Mouse (Mus musculus) limb, embryonic 15.5 days (tissue): ENCODE measurements around the gene Fosl1. TPM values are rescaled to one million over a fixed set of nuclear protein-coding genes. Genes with fewer than 3 reads are reported as not detected.
A peak's percentile ranks its signal among the peaks of the same experiment; 100 is the strongest.

Experiments used
- ATAC-seq: fragments of 200-750 bp; cut with Nextera tagmentation; 2 replicates; pipeline ENCODE4 v1.8.0; 2017; ENCODE audit warnings: low read depth, moderate TSS enrichment; ENCODE audit not compliant: insufficient number of reproducible peaks, low FRiP score, low TSS enrichment
- H3K27ac ChIP-seq: fragments of 300-500 bp; sonication (generic); 2 replicates; pipeline ENCODE4 v1.5.1; 2015; ENCODE audit warnings: moderate library complexity, mild to moderate bottlenecking, inconsistent platforms
- H3K27me3 ChIP-seq: fragments of 300-500 bp; sonication (generic); 2 replicates; pipeline ENCODE4 v1.6.1; 2015; ENCODE audit warnings: inconsistent platforms
- H3K36me3 ChIP-seq: fragments of 300-500 bp; sonication (generic); 2 replicates; pipeline ENCODE4 v1.6.1; 2015; ENCODE audit warnings: inconsistent platforms
- H3K4me1 ChIP-seq: fragments of 300-500 bp; sonication (generic); 2 replicates; pipeline ENCODE4 v1.6.1; 2015; ENCODE audit warnings: inconsistent platforms
- H3K4me2 ChIP-seq: fragments of 300-500 bp; sonication (generic); 2 replicates; pipeline ENCODE4 v1.6.1; 2015; ENCODE audit warnings: mild to moderate bottlenecking, inconsistent platforms
- H3K4me3 ChIP-seq: fragments of 300-500 bp; sonication (generic); 2 replicates; pipeline ENCODE4 v1.5.1; 2015; ENCODE audit warnings: mild to moderate bottlenecking, inconsistent platforms
- H3K9ac ChIP-seq: fragments of 300-500 bp; sonication (generic); 2 replicates; pipeline ENCODE4 v1.6.1; 2015; ENCODE audit warnings: inconsistent platforms
- H3K9me3 ChIP-seq: fragments of 300-500 bp; sonication (generic); 2 replicates; pipeline ENCODE4 v1.6.1; 2016; ENCODE audit warnings: inconsistent platforms
- WGBS: fragments of 180-500 bp; shearing (Covaris S2); methylation state at CpG from one replicate; pipeline ENCODE4 v1.1.7; 2015; 5-methylcytosine and 5-hydroxymethylcytosine counted together
- polyA plus RNA-seq: library from polyadenylated mRNA; unstranded; fragments of >200 nt; fragmentation: Nextera tagmentation; extraction: Ambion mirVana; gene quantifications from 2 replicates; pipeline ENCODE4 v1.2.1, GENCODE M21; 2015

The Fosl1 gene
- polyA plus RNA-seq, 1 experiment from 2014 or later = not detected

DNA sequence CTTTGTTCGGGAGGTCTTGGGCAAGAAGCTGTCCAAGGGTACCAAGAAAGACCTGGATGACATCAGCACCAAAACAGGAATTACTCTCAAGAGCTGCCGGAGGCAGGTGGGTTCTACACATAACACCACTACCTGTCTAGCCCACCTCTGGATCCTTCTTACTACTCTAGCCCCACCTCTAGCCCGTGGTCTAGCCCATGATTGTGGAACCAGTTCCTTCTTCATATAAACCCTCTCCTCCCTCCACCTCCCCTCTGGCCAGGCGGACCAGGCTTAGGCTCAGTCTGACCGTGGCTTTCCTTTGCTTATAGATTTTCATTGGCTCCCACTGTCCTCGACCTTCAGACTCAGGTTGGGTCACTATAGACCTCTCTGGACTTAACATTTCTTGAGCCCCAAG, 14.1 kb downstream of the Fosl1 start:
- H3K27me3 ChIP-seq = no peaks in the 10 kb centered on the region
- H3K9me3 ChIP-seq = no peaks in the 10 kb centered on the region
- peak overlapping the region; percentile 79 for H3K4me3 ChIP-seq
- peak overlapping the region; percentile 91 for H3K4me2 ChIP-seq
- ATAC-seq = no peak
- WGBS = 84% methylated on average over 6 of the region's 6 CpGs
- peaks cover 31% of the 10 kb centered on the region for H3K4me1 ChIP-seq
- H3K36me3 ChIP-seq = peaks cover 47% of the 10 kb centered on the region
- no peak overlapping the region for H3K27ac ChIP-seq
- H3K9ac ChIP-seq = peak overlapping the region; percentile 72

DNA sequence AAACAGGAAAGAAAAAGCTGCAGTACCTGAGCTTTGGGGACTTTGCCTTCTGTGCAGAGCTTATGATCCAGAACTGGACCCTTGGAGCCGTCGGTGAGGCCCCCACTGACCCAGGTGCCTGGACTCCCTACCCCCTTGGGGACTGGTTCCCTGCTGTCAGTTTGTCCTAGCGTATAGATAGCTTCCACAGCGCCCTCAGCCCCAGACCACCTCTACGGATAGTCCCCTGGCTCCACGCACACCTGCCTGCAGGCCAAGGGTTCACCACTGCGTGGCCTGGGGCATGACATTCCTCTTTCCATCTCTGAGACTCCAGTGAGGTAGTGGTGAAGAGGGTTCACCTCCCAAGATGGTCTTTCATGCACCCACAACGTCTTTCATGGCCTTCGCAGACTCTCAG, 15.9 kb downstream of the Fosl1 start:
- no peaks in the 10 kb centered on the region for H3K27me3 ChIP-seq
- H3K9ac ChIP-seq = no peak overlapping the region
- H3K4me3 ChIP-seq = no peak overlapping the region
- H3K4me2 ChIP-seq = no peak overlapping the region
- peaks cover 24% of the 10 kb centered on the region for H3K4me1 ChIP-seq
- H3K27ac ChIP-seq = no peak overlapping the region
- H3K36me3 ChIP-seq = peaks cover 60% of the 10 kb centered on the region
- no peaks in the 10 kb centered on the region for H3K9me3 ChIP-seq
- no peak for ATAC-seq
- 92% methylated on average over 9 of the region's 9 CpGs for WGBS

DNA sequence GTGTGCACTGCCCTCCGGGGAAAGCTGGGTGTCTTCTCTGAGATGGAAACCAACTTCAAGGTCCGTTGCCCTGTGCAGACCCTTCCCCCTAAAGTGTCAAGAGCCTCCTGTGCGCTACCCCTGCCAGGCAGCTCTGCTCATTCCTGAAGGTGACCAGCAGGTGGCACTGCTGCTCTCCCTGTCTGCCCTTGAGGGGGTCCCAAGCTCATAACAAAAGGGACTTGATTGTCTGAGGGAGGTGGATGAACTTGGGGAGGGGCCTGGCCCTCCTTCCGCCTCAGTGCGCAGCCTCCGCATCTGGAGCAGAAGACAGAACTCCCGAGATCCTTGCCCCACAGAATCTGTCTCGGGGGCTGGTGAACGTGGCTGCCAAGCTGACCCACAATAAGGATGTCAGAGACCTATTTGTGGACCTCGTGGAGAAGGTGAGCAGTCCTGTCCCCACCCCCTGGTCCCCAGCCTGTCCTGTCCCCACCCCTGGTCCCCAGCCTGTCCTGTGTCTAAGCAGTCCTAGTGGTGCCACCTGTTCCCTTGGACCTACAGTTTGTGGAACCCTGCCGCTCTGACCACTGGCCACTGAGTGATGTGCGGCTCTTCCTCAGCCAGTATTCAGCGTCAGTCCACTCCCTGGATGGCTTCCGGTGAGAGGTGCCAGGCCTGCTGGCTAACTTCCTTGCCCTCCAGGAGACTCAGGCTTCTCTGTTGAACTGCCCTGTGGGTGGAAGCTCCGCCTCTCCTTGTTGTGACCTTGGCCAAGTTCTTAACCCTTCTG, 16.6 kb downstream of the Fosl1 start:
- no peaks in the 10 kb centered on the region for H3K27me3 ChIP-seq
- H3K4me3 ChIP-seq = peak overlapping the region; percentile 19
- 0 out of 2 replicates have a peak overlapping the region, but pooled peaks have one; percentile 47 for H3K27ac ChIP-seq
- no peak; the same call in 1 of the 2 replicates for ATAC-seq
- WGBS = 41% methylated on average over 15 of the region's 15 CpGs
- H3K9ac ChIP-seq = no peak overlapping the region
- H3K4me2 ChIP-seq = peak overlapping the region; percentile 28
- peaks cover 27% of the 10 kb centered on the region for H3K4me1 ChIP-seq
- H3K9me3 ChIP-seq = no peaks in the 10 kb centered on the region
- H3K36me3 ChIP-seq = peaks cover 60% of the 10 kb centered on the region

DNA sequence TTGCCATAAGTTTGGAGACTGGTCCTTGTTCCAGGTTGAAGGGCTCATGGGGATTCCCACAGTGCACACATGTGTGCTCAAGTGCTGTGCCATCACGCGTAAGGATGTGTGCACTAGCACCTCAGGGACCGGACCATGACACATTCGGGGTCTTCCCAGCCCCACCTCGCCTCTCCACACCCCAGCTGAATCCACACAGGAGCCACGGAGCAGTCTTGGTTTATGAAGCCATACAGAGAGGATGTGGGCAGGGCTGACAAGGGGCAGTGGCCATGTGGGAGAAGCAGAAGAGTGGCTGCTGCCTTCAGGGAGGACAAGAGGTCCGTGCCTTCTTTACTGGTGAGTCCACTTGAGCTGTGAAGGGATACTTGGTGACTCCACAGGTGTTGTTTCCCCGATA, 17.7 kb downstream of the Fosl1 start:
- Histone ChIP-seq H3K4me1 (peaks cover 25% of the 10 kb centered on the region), H3K9ac (no peak overlapping the region), H3K9me3 (no peaks in the 10 kb centered on the region), H3K27me3 (no peaks in the 10 kb centered on the region), H3K4me3 (no peak overlapping the region), H3K27ac (no peak overlapping the region), H3K4me2 (no peak overlapping the region), H3K36me3 (peaks cover 60% of the 10 kb centered on the region)
- no peak for ATAC-seq
- WGBS = 95% methylated on average over 8 of the region's 8 CpGs

DNA sequence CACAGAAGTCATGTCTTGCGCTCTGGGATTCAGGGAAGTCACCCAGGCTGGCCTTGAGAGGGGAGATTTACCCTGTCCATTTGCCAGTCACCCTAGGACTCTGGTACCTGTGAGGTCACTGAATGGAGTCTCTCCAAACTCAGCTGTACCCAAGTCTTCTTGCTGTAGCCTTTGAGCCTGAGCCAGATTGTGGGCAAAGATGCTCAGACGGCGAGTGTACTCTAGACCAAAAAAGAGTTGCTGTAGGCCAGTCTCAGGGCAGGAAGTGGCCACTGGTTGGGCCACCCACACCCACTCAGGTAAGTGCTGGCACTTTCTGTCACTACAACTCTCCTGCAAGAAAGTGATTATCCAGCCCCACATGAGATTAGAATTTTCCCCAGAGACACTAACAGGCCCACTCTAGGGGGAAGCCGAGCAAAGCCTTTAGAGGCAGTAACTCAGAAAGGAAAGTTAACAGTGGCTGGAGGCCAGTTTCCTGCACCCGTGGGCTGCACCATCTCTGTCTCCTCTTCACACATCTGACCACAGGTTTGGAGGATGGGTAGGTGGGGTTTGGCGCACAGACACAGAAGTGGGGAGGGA, 19.7 kb downstream of the Fosl1 start:
- H3K27me3 ChIP-seq = no peaks in the 10 kb centered on the region
- H3K36me3 ChIP-seq = peaks cover 54% of the 10 kb centered on the region
- no peak overlapping the region for H3K4me3 ChIP-seq
- H3K4me2 ChIP-seq = no peak overlapping the region
- no peak for ATAC-seq
- no peaks in the 10 kb centered on the region for H3K9me3 ChIP-seq
- no peak overlapping the region for H3K27ac ChIP-seq
- WGBS = 86% methylated on average over 6 of the region's 6 CpGs
- H3K4me1 ChIP-seq = peaks cover 15% of the 10 kb centered on the region
- H3K9ac ChIP-seq = no peak overlapping the region

DNA sequence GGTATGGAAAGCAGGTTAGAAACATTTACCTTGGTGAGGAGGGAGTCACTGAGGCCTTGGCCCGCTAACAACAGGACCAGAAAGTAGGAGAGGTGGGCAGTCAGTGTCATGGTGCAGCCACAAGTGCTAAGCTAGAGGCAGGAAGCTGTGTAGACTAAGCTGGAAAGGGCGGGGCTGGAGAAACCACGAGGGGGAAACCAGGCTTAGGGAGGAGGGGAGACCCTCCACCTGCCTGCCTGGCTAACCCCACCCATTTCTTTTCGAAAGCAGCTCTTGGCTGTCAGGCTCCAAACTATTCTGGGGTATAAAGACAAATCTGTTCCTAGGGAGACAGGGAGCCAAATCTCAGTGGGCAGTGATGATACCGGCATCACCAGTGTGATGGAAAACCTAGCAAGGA, 21.0 kb downstream of the Fosl1 start, which contains the start of gene Ctsw:
Gene Ctsw (minus strand): TSS at position 134 of the 400 bp plus-strand sequence.
- Histone ChIP-seq H3K27me3 (no peaks in the 10 kb centered on the region), H3K27ac (0 out of 2 replicates have a peak within 1 kb of the TSS, but pooled peaks have one; percentile 18), H3K9me3 (no peaks in the 10 kb centered on the region), H3K4me3 (no peak within 1 kb of the TSS), H3K9ac (no peak within 1 kb of the TSS), H3K4me2 (no peak within 1 kb of the TSS), H3K36me3 (peaks cover 42% of the 10 kb centered on the region), H3K4me1 (peaks cover 15% of the 10 kb centered on the region)
- 53% methylated on average over 5 of the region's 5 CpGs for WGBS
- no peak for ATAC-seq

DNA sequence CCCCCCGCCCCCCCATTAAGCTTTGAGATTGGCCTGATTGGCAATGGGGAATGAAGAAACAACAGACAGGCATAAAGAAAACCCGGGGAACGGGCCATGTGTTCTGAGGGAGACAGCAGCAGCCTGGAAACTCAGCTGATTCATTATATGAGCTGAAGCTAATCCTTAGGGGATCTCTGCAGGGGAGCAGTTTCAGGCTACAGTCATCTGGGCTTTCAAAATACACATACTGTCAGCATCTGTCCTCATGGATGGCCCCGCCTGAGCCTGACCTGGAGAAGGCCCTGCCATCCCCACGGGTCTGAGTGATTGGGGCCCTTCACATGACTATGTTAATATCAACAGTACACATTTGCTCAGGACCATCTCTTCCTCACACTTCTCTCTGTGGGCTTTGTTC, 24.5 kb downstream of the Fosl1 start:
- H3K4me2 ChIP-seq = no peak overlapping the region
- H3K27ac ChIP-seq = no peak overlapping the region
- no peaks in the 10 kb centered on the region for H3K27me3 ChIP-seq
- H3K9ac ChIP-seq = no peak overlapping the region
- peaks cover 9% of the 10 kb centered on the region for H3K36me3 ChIP-seq
- 46% methylated on average over 5 of the region's 5 CpGs for WGBS
- peaks cover 23% of the 10 kb centered on the region for H3K4me1 ChIP-seq
- no peak for ATAC-seq
- no peaks in the 10 kb centered on the region for H3K9me3 ChIP-seq
- H3K4me3 ChIP-seq = no peak overlapping the region

DNA sequence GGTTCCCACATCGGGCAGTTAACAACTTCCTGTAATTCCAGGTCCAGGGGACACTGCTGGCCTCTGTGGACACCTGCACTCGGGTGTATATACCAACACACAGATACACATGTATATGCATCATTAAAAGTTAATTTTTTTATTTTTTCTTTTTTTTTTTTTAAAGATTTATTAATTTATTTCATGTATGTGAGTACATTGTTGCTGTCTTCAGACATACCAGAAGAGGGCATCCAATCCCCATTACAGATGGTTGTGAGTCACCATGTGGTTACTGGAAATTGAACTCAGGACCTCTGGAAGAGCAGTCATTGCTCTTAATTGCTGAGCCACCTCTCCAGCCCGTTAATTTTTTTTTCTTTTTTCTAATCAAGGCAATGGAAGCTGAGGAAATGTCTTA, 25.5 kb downstream of the Fosl1 start:
- peaks cover 6% of the 10 kb centered on the region; the same call in 1 of the 2 replicates for H3K36me3 ChIP-seq
- H3K4me1 ChIP-seq = peaks cover 23% of the 10 kb centered on the region
- ATAC-seq = no peak
- H3K27ac ChIP-seq = peak overlapping the region; percentile 90; the same call in 1 of the 2 replicates
- no peak overlapping the region for H3K9ac ChIP-seq
- no peaks in the 10 kb centered on the region for H3K9me3 ChIP-seq
- no peak overlapping the region for H3K4me3 ChIP-seq
- WGBS = 74% methylated on average over 3 of the region's 3 CpGs
- H3K4me2 ChIP-seq = no peak overlapping the region
- H3K27me3 ChIP-seq = no peaks in the 10 kb centered on the region

DNA sequence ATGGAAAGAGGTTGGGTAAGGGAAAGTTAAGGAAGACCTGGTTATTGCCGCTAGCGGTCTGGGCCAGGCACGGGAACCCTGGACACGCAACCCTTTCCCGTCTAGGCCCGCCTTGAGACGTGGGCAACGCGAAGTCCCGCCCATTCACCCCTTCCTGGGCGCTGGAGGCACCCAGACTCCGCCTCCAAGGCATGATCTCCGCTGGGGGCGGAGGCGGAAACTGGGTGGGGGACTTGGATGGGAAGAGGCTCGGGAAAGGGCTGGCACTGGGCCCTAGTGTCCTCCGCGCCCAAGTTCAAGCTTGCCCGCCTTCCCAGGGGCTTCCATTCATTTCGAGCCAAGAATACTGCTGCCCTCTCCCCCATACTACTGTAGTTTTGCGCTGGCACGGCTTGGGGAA, 26.4 kb downstream of the Fosl1 start, which contains the start of gene Efemp2:
Gene Efemp2 (plus strand): TSS at position 235 of the 400 bp plus-strand sequence.
- Histone ChIP-seq H3K36me3 (peaks cover 14% of the 10 kb centered on the region), H3K4me1 (peaks cover 18% of the 10 kb centered on the region), H3K4me3 (peak within 1 kb of the TSS; percentile 61), H3K9ac (peak within 1 kb of the TSS; percentile 68), H3K27ac (peak within 1 kb of the TSS; percentile 90), H3K9me3 (no peaks in the 10 kb centered on the region), H3K27me3 (no peaks in the 10 kb centered on the region), H3K4me2 (peak within 1 kb of the TSS; percentile 83)
- under 1% methylated on average over 22 of the region's 22 CpGs for WGBS
- peak; percentile 67 for ATAC-seq

DNA sequence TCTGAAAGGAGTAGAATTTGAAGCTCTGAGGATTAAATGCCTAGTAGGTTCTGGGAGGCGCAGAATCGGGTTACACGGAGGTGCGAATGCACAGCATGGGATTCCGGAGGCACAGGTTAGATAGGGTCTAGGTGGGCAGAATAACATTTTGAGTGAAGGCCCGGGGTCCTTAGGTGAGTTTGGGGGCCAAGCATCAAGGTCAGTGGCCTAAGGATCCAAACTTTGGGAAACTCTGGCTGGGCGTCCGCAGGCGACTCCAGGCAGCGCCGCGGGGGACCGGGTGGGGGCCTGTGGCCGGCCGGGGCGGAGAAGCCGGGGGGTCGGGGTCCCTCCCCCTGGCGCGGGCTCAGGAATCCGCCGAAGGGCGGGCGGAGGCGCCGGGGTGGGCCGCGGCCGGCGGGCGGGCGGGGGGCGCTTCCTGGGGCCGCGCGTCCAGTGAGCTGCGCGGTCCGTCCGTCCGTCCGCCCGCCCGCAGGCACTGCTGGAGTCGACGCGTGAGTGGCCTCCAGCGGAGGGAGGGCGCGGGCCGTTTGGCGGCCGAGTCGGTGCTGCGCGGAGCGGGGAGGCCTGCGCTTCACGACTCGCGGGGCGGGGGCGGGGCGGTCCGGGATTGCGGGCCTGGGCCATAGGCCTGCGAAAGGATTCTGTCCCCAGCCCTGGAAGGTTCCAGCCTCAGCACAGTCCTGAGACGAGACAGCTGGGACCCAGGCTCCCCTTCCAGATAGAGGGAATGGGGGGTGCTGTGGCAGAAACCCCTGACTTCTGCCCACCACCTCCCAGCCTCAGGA, 27.1 kb downstream of the Fosl1 start:
- WGBS = under 1% methylated on average over 61 of the region's 68 CpGs
- Histone ChIP-seq H3K4me3 (peak overlapping the region; percentile 61), H3K4me1 (peaks cover 18% of the 10 kb centered on the region), H3K4me2 (peak overlapping the region; percentile 83), H3K36me3 (peaks cover 22% of the 10 kb centered on the region), H3K27ac (peak overlapping the region; percentile 90), H3K27me3 (no peaks in the 10 kb centered on the region), H3K9ac (peak overlapping the region; percentile 68), H3K9me3 (no peaks in the 10 kb centered on the region)
- peak; percentile 60 for ATAC-seq

DNA sequence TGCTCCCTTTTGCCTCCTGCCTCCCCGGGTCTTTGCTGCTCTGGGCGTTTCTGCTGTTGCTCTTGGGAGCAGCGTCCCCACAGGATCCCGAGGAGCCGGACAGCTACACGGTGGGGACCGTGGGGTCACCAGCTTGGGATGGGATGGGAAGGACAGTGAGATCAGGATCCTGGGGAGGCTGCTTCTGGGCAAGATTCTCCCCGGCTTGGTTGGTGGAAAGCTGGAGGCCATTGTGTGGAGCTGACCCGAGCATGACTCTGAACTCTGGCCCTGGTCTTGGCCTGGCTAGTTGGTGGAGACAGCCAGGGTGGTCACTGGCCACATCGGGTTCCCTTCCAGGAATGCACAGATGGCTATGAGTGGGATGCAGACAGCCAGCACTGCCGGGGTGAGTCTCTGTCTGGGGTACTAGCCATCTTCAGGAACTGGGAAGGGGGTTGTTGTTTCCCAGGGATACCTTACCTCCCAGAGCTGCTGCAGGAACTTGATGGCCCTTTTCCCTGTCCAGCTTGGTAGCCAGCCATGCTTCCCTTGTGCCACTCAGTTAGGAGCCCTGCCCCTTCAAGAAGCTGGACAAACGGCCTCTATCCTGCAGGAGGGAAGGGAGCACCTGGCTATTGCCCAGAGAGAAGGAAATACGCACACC, 27.8 kb downstream of the Fosl1 start:
- WGBS = 14% methylated on average over 13 of the region's 13 CpGs
- ATAC-seq = peak; percentile 12; the same call in 1 of the 2 replicates
- H3K9me3 ChIP-seq = no peaks in the 10 kb centered on the region

More for the DNA sequence above, 27.8 kb downstream of the Fosl1 start:
- Histone ChIP-seq H3K27me3 (no peaks in the 10 kb centered on the region), H3K27ac (peak overlapping the region; percentile 90), H3K4me2 (peak overlapping the region; percentile 83), H3K9ac (peak overlapping the region; percentile 68), H3K36me3 (peaks cover 29% of the 10 kb centered on the region), H3K4me1 (peaks cover 18% of the 10 kb centered on the region), H3K4me3 (peak overlapping the region; percentile 61)
